Mouse (Mus musculus) hindbrain, embryonic 10.5 days (tissue): ENCODE measurements around the gene Ado. TPM values are rescaled to one million over a fixed set of nuclear protein-coding genes. Genes with fewer than 3 reads are reported as not detected.

Source experiments
- DNase-seq: peaks from one replicate; pipeline ENCODE4 v3.0.0-alpha.2; 2017; ENCODE audit warnings: low spot score
- H3K27ac ChIP-seq: fragments of 300-500 bp; sonication (generic); 2 replicates; pipeline ENCODE4 v1.5.1; 2016; ENCODE audit warnings: mild to moderate bottlenecking, moderate library complexity
- H3K27me3 ChIP-seq: fragments of 300-500 bp; sonication (generic); 2 replicates; pipeline ENCODE4 v1.6.1; 2016; ENCODE audit warnings: mild to moderate bottlenecking; ENCODE audit not compliant: poor library complexity, insufficient read depth, severe bottlenecking
- H3K36me3 ChIP-seq: fragments of 300-500 bp; sonication (generic); 2 replicates; pipeline ENCODE4 v1.6.1; 2016; ENCODE audit warnings: mild to moderate bottlenecking, moderate library complexity
- H3K4me1 ChIP-seq: fragments of 300-500 bp; sonication (generic); replicated peaks from 2 replicates; pipeline ENCODE4 v1.6.1; 2016; ENCODE audit warnings: mild to moderate bottlenecking
- H3K4me3 ChIP-seq: fragments of 300-500 bp; sonication (generic); 2 replicates; pipeline ENCODE4 v1.5.1; 2016; ENCODE audit warnings: mild to moderate bottlenecking, moderate library complexity
- H3K9me3 ChIP-seq: fragments of 300-500 bp; sonication (generic); 2 replicates; pipeline ENCODE4 v1.6.1; 2016; ENCODE audit warnings: mild to moderate bottlenecking, moderate library complexity
- WGBS: fragments of 180-500 bp; shearing (Covaris S2); methylation state at CpG from one replicate; pipeline ENCODE4 v1.1.7; 2016; 5-methylcytosine and 5-hydroxymethylcytosine counted together
- polyA plus RNA-seq: library from polyadenylated mRNA; unstranded; fragments of >200 nt; fragmentation: Nextera tagmentation; extraction: Ambion mirVana; gene quantifications from 2 replicates; pipeline ENCODE4 v1.2.1, GENCODE M21; 2016

Ado gene
- 69.4 and 80.9 TPM in 2 replicates for polyA plus RNA-seq

DNA sequence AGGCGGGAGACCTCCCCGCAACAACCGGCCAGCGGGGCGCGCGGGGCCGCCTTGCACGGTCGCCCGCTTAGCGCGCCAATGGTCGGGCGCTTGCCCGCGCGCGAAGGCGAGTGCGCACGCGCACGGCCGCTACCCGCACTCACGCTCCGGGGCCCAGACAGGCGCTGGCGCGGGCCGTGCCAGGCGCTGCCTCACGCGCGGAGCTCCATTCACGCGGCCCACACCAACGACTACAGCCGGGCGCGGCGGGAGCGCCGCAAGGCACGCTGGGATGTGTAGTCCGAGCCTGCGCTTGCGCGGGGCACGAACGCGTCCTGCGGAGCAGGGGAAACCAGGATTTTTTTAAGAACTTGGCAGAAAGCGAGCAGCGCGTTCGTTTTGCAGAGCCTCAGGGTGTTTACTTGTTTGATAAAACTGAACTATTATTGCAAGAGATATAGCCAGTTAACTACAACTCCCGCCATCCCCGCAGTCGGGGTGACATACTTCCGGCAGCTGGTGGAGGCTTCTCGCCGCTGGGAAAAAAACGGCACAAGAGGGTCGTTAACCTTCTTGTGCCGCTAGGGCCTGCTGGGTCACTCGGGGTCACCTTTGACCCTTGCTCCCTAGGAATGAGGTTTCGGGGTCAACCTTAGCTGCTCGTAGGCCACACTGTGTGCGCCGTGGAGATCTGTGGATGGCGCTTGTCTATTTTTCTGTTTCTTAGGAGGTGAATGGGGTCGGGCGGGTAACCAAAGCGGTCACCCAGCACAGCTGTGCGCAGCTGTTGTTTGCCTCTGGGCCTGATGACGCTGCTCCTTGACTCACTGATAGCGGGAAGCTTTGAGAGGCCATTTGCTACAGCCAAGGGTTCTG, at the start of gene Ado:
Ado (minus strand) TSS at position 79 of the 855 bp plus-strand sequence.
- under 1% methylated on average over 76 of the region's 79 CpGs for WGBS
- H3K27me3 ChIP-seq: no peaks in the 10 kb centered on the region
- peak within 1 kb of the TSS; percentile 94 for H3K4me3 ChIP-seq

GRCm38 (mm10) chr10:67595278-67595677, 46.5 kb upstream of the Ado start:
- H3K36me3 ChIP-seq: no peaks in the 10 kb centered on the region
- WGBS: 85% methylated on average over 3 of the region's 3 CpGs
- no peaks in the 10 kb centered on the region for H3K9me3 ChIP-seq
- no peaks in the 10 kb centered on the region for H3K27me3 ChIP-seq
- no peak overlapping the region for H3K27ac ChIP-seq
- H3K4me1 ChIP-seq: no peaks in the 10 kb centered on the region
- H3K4me3 ChIP-seq: no peak overlapping the region
- no peak for DNase-seq

More for the DNA sequence above, at the start of gene Ado:
- peaks cover 11% of the 10 kb centered on the region; the same call in 1 of the 2 replicates for H3K36me3 ChIP-seq
- peak within 1 kb of the TSS; percentile 98 for H3K27ac ChIP-seq
- H3K9me3 ChIP-seq: no peaks in the 10 kb centered on the region
- H3K4me1 ChIP-seq: peaks cover 51% of the 10 kb centered on the region
- peak; percentile 92 for DNase-seq

DNA sequence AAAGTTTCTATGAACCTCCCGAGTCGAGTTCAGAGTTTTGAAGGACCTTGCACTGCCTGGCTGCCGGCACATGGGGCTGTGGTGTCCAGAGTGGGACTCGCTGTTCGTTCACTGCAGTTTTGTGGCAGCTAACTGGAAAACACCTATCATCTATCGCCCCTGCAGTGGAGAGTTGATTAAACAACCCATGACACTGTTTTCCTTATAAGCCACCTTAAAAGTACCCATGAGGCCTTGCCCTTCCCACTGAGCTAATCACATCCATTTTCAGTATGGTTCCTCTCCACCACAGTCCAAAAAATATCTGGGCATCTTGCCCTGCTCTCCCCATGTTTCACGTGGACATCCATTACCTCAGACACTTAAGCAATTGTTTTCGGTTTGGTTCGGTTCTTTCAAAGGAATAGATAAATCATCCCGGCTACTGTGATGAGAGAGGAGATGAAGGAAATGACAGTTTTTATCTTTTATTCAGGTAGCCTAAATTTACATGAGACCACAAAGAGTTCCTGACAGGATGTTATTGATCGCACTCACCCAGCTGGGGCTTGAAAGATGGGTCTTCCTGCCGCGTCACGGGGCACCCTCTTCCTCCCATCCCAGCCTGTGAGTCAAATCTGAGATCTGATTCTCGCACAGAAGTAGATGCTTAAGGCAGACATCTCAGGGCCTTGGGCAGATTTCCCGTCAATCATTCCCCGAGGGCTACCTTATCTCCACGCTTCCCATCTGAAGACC, 37.3 kb upstream of the Ado start:
- WGBS: 88% methylated on average over 18 of the region's 18 CpGs
- no peaks in the 10 kb centered on the region for H3K9me3 ChIP-seq
- no peak for DNase-seq
- H3K4me3 ChIP-seq: no peak overlapping the region
- no peaks in the 10 kb centered on the region for H3K4me1 ChIP-seq
- H3K27ac ChIP-seq: no peak overlapping the region
- no peaks in the 10 kb centered on the region for H3K27me3 ChIP-seq
- H3K36me3 ChIP-seq: no peaks in the 10 kb centered on the region

DNA sequence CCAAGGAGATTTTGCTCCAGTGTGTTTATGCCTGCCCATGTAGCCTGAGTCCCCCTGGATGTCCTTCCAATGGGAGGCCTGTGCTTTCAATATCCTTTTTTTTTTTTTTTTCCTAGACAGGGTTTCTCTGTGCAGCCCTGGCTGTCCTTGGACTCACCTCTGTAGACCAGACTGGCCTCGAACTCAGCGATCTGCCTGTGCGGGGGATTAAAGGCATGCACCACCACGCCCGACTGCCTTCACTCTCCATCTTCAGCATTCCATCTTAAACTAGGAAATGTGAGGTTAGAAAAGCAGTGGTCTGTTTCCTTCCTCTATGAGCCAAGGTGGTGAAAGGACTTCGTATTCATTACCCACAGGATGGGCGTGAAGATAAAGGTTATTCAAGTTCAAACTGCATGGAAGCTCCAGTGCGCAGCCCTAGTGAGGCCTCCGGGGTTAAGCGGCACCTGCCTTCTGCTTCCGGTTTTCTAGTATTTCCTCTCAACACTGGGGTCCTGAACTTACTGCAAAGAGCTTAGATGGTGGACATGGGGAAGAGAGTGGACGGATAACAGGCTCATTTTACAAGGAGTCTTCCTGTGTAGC, 33.0 kb upstream of the Ado start:
- DNase-seq: no peak
- Histone ChIP-seq H3K9me3 (no peaks in the 10 kb centered on the region), H3K4me3 (no peak overlapping the region), H3K36me3 (no peaks in the 10 kb centered on the region), H3K27ac (no peak overlapping the region), H3K4me1 (no peaks in the 10 kb centered on the region), H3K27me3 (no peaks in the 10 kb centered on the region)
- WGBS: 85% methylated on average over 12 of the region's 12 CpGs

GRCm38 (mm10) chr10:67579830-67580229, 31.1 kb upstream of the Ado start:
- H3K27ac ChIP-seq: no peak overlapping the region
- no peak for DNase-seq
- WGBS: 94% methylated on average over 4 of the region's 4 CpGs
- H3K36me3 ChIP-seq: no peaks in the 10 kb centered on the region
- no peaks in the 10 kb centered on the region for H3K27me3 ChIP-seq
- no peaks in the 10 kb centered on the region for H3K9me3 ChIP-seq
- no peak overlapping the region for H3K4me3 ChIP-seq
- no peaks in the 10 kb centered on the region for H3K4me1 ChIP-seq

GRCm38 (mm10) chr10:67573310-67573709, 24.6 kb upstream of the Ado start:
- H3K27me3 ChIP-seq: no peaks in the 10 kb centered on the region

GRCm38 (mm10) chr10:67571443-67571842, 22.7 kb upstream of the Ado start:
- Histone ChIP-seq H3K4me1 (peaks cover 4% of the 10 kb centered on the region; the same call in 1 of the 2 replicates), H3K27me3 (no peaks in the 10 kb centered on the region), H3K27ac (no peak overlapping the region), H3K9me3 (no peaks in the 10 kb centered on the region), H3K36me3 (no peaks in the 10 kb centered on the region), H3K4me3 (no peak overlapping the region)
- no peak for DNase-seq
- WGBS: 93% methylated on average over 14 of the region's 14 CpGs

More at GRCm38 (mm10) chr10:67573310-67573709, 24.6 kb upstream of the Ado start:
- Histone ChIP-seq H3K9me3 (no peaks in the 10 kb centered on the region), H3K36me3 (no peaks in the 10 kb centered on the region), H3K4me1 (peaks cover 4% of the 10 kb centered on the region; the same call in 1 of the 2 replicates), H3K27ac (no peak overlapping the region), H3K4me3 (no peak overlapping the region)
- WGBS: 80% methylated on average over 8 of the region's 8 CpGs
- no peak for DNase-seq

DNA sequence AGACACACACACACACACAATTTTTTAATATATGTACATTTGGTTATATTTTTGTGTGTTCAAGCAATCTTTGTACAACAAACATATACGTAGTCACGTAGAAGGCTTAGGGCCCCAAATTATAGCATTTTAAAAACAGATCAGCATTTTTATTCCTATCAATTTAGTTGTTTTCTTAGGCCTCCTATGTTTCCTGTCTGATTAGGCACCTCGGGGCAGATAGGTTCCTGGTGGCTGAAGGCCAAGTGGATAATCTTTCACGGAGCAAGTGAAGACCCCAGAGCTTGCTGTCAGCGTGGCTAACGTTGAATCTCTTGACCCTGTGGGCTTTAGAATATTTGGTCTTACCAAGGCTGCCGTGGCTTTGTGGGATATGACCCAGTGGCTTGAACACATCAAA, 20.8 kb upstream of the Ado start:
- DNase-seq: no peak
- Histone ChIP-seq H3K9me3 (no peaks in the 10 kb centered on the region), H3K4me1 (peaks cover 4% of the 10 kb centered on the region; the same call in 1 of the 2 replicates), H3K4me3 (no peak overlapping the region), H3K27me3 (peaks cover under 1% of the 10 kb centered on the region; the same call in 1 of the 2 replicates), H3K36me3 (no peaks in the 10 kb centered on the region), H3K27ac (no peak overlapping the region)
- 82% methylated on average over 7 of the region's 7 CpGs for WGBS

- Histone ChIP-seq H3K4me1 (no peaks in the 10 kb centered on the region), H3K27ac (no peak overlapping the region), H3K4me3 (no peak overlapping the region), H3K27me3 (peaks cover 20% of the 10 kb centered on the region; the same call in 1 of the 2 replicates), H3K9me3 (no peaks in the 10 kb centered on the region), H3K36me3 (no peaks in the 10 kb centered on the region)
- DNase-seq: no peak
- whole genome bisulfite sequencing: 86% methylated on average over 8 of the region's 8 CpGs
Observed at GRCm38 (mm10) chr10:67566104-67566503, 17.3 kb upstream of the Ado start.

DNA sequence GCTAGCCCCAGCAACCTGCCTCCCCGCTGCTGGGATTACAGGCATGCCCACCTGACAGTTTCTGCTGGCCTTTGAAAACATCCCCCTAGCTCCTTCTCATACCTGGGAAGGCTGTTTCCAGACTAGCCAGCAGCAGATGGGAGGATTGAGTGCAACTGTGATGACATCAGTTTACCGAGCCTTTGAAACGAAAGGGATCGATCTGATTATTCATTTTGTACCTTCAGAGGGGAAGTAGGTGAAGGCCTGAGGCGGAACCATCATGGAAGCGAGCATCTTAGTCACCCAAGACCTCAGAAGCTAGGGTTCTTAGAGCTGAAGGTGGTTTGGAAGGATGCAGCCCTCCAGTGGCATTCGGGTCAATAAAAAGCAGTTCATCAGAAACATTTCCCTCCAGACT, 15.8 kb upstream of the Ado start:
- no peaks in the 10 kb centered on the region for H3K36me3 ChIP-seq
- WGBS: 90% methylated on average over 7 of the region's 7 CpGs
- H3K27ac ChIP-seq: no peak overlapping the region
- DNase-seq: no peak
- H3K27me3 ChIP-seq: peaks cover 20% of the 10 kb centered on the region; the same call in 1 of the 2 replicates
- no peak overlapping the region for H3K4me3 ChIP-seq
- H3K9me3 ChIP-seq: no peaks in the 10 kb centered on the region
- H3K4me1 ChIP-seq: 0 out of 2 replicates have a peak, but pooled peaks cover 4% of the 10 kb centered on the region

- DNase-seq: no peak
- WGBS: 83% methylated on average over 1 of the region's 1 CpGs
- Histone ChIP-seq H3K36me3 (no peaks in the 10 kb centered on the region), H3K9me3 (0 out of 2 replicates have a peak, but pooled peaks cover 3% of the 10 kb centered on the region), H3K4me1 (0 out of 2 replicates have a peak, but pooled peaks cover 4% of the 10 kb centered on the region), H3K4me3 (no peak overlapping the region), H3K27ac (no peak overlapping the region), H3K27me3 (peaks cover 26% of the 10 kb centered on the region; the same call in 1 of the 2 replicates)
Observed at GRCm38 (mm10) chr10:67561185-67561584, 12.4 kb upstream of the Ado start.

DNA sequence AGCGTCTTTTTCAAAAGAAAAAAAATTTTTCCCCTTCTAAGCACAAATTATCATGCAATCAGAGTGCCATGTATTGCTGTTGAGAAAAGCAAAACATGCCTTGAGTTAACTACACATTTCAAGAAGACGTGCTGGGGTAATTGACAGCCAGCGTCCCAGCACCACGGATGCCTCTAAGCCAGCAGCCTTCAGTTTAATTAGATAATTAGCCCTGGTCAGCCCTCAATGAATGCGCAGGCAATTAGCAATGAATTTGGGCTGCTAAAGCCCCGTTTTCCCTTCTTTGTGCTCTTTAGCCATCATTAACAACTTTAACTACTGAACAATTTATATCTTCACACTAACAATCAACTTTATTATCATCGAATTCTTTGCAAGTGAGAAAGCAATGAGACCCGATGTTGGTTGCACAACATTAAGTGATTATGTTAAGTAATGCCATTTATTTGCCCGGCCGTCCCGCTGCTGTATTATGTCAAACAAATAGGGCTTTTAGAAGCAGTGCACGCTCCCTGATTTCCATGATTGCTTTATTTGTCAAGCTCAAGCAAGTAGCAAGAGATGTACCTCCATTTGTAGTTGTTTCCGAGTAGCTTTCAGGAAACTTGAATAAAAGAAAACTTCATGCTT, 11.1 kb upstream of the Ado start:
- peaks cover 26% of the 10 kb centered on the region; the same call in 1 of the 2 replicates for H3K27me3 ChIP-seq

More for the DNA sequence above, 11.1 kb upstream of the Ado start:
- Histone ChIP-seq H3K9me3 (0 out of 2 replicates have a peak, but pooled peaks cover 3% of the 10 kb centered on the region), H3K36me3 (no peaks in the 10 kb centered on the region), H3K4me3 (no peak overlapping the region), H3K27ac (no peak overlapping the region), H3K4me1 (0 out of 2 replicates have a peak, but pooled peaks cover 4% of the 10 kb centered on the region)
- no peak for DNase-seq
- WGBS: 59% methylated on average over 13 of the region's 13 CpGs
